Mouse (Mus musculus): ENCODE data around the gene March6. TPM values are rescaled to one million over a fixed set of nuclear protein-coding genes. Genes with fewer than 3 reads are reported as not detected.

Gene March6
- polyA plus RNA-seq, 1 experiment from 2014 or later = 72.3 TPM

- Histone ChIP-seq H3K27ac (replicated peaks) (no peak overlapping the region), H3K9me3 (no peaks in the 10 kb centered on the region), H3K4me2 (replicated peaks) (no peak overlapping the region), H3K9ac (replicated peaks) (no peak overlapping the region), H3K36me3 (no peaks in the 10 kb centered on the region), H3K4me1 (no peaks in the 10 kb centered on the region; the same call in 1 of the 2 replicates), H3K27me3 (no peaks in the 10 kb centered on the region), H3K4me3 (no peak overlapping the region)
- WGBS = 65% methylated on average over 21 of the region's 21 CpGs
- 0 out of 2 replicates have a peak, but pooled peaks have one; percentile 23 for ATAC-seq (ENCODE audit: low FRiP score, low read depth)
Measured at GRCm38 (mm10) chr15:31417796-31418685, 112.8 kb downstream of the March6 start.

- H3K9me3 ChIP-seq = no peaks in the 10 kb centered on the region
- no peaks in the 10 kb centered on the region; the same call in 1 of the 2 replicates for H3K4me1 ChIP-seq
- WGBS = 68% methylated on average over 6 of the region's 6 CpGs
- ATAC-seq (ENCODE audit: low FRiP score, low read depth) = no peak
- no peaks in the 10 kb centered on the region for H3K36me3 ChIP-seq
- H3K9ac ChIP-seq (replicated peaks) = no peak overlapping the region
- H3K4me3 ChIP-seq = no peak overlapping the region
- no peak overlapping the region for H3K27ac ChIP-seq (replicated peaks)
- H3K4me2 ChIP-seq (replicated peaks) = no peak overlapping the region
- no peaks in the 10 kb centered on the region for H3K27me3 ChIP-seq
Measured at GRCm38 (mm10) chr15:31417409-31417795, 113.5 kb downstream of the March6 start.

- Histone ChIP-seq H3K36me3 (no peaks in the 10 kb centered on the region), H3K4me2 (replicated peaks) (no peak overlapping the region), H3K9ac (replicated peaks) (no peak overlapping the region), H3K27ac (replicated peaks) (no peak overlapping the region), H3K9me3 (no peaks in the 10 kb centered on the region), H3K4me3 (no peak overlapping the region), H3K4me1 (no peaks in the 10 kb centered on the region; the same call in 1 of the 2 replicates), H3K27me3 (no peaks in the 10 kb centered on the region)
- no peak for ATAC-seq (ENCODE audit: low FRiP score, low read depth)
- 73% methylated on average over 4 of the region's 4 CpGs for WGBS
Measured at GRCm38 (mm10) chr15:31415181-31415580, 115.7 kb downstream of the March6 start.

- H3K27ac ChIP-seq (replicated peaks) = no peak overlapping the region
- WGBS = 54% methylated on average over 6 of the region's 6 CpGs
- no peak overlapping the region for H3K9ac ChIP-seq (replicated peaks)
Measured at GRCm38 (mm10) chr15:31414179-31414898, 116.5 kb downstream of the March6 start.

GRCm38 (mm10) chr15:31413662-31414061 is 117.2 kb downstream of the March6 start:
- no peak for ATAC-seq (ENCODE audit: low FRiP score, low read depth)
- Histone ChIP-seq H3K27me3 (no peaks in the 10 kb centered on the region), H3K9me3 (no peaks in the 10 kb centered on the region), H3K4me3 (no peak overlapping the region), H3K27ac (replicated peaks) (no peak overlapping the region), H3K4me2 (replicated peaks) (no peak overlapping the region), H3K4me1 (no peaks in the 10 kb centered on the region; the same call in 1 of the 2 replicates), H3K9ac (replicated peaks) (no peak overlapping the region), H3K36me3 (no peaks in the 10 kb centered on the region)
- 83% methylated on average over 6 of the region's 6 CpGs for WGBS

More at GRCm38 (mm10) chr15:31414179-31414898, 116.5 kb downstream of the March6 start:
- Histone ChIP-seq H3K4me1 (no peaks in the 10 kb centered on the region; the same call in 1 of the 2 replicates), H3K4me2 (replicated peaks) (no peak overlapping the region), H3K27me3 (no peaks in the 10 kb centered on the region), H3K9me3 (no peaks in the 10 kb centered on the region), H3K4me3 (no peak overlapping the region), H3K36me3 (no peaks in the 10 kb centered on the region)
- ATAC-seq (ENCODE audit: low FRiP score, low read depth) = no peak

GRCm38 (mm10) chr15:31412933-31413332 is 117.9 kb downstream of the March6 start:
- no peak overlapping the region for H3K27ac ChIP-seq (replicated peaks)
- H3K9me3 ChIP-seq = no peaks in the 10 kb centered on the region
- no peaks in the 10 kb centered on the region; the same call in 1 of the 2 replicates for H3K4me1 ChIP-seq
- no peak overlapping the region for H3K9ac ChIP-seq (replicated peaks)
- no peak for ATAC-seq (ENCODE audit: low FRiP score, low read depth)
- no peaks in the 10 kb centered on the region for H3K27me3 ChIP-seq
- 57% methylated on average over 3 of the region's 3 CpGs for WGBS
- H3K4me2 ChIP-seq (replicated peaks) = no peak overlapping the region
- H3K36me3 ChIP-seq = no peaks in the 10 kb centered on the region
- H3K4me3 ChIP-seq = no peak overlapping the region

- ATAC-seq (ENCODE audit: low FRiP score, low read depth) = no peak
- Histone ChIP-seq H3K4me1 (no peaks in the 10 kb centered on the region; the same call in 1 of the 2 replicates), H3K4me2 (replicated peaks) (no peak overlapping the region), H3K27me3 (no peaks in the 10 kb centered on the region), H3K4me3 (no peak overlapping the region), H3K27ac (replicated peaks) (no peak overlapping the region), H3K36me3 (no peaks in the 10 kb centered on the region), H3K9ac (replicated peaks) (no peak overlapping the region), H3K9me3 (no peaks in the 10 kb centered on the region)
- 92% methylated on average over 6 of the region's 6 CpGs for whole genome bisulfite sequencing
Measured at GRCm38 (mm10) chr15:31412436-31412835, 118.4 kb downstream of the March6 start.

- Histone ChIP-seq H3K27me3 (peaks cover 6% of the 10 kb centered on the region; the same call in 1 of the 2 replicates), H3K4me3 (no peak overlapping the region), H3K9me3 (no peaks in the 10 kb centered on the region), H3K9ac (replicated peaks) (no peak overlapping the region), H3K4me1 (peaks cover 7% of the 10 kb centered on the region), H3K27ac (replicated peaks) (no peak overlapping the region), H3K4me2 (replicated peaks) (no peak overlapping the region), H3K36me3 (no peaks in the 10 kb centered on the region)
- WGBS = 82% methylated on average over 4 of the region's 4 CpGs
- no peak for ATAC-seq (ENCODE audit: low FRiP score, low read depth)
Measured at GRCm38 (mm10) chr15:31407490-31407889, 123.4 kb downstream of the March6 start.

- Histone ChIP-seq H3K4me1 (peaks cover 13% of the 10 kb centered on the region), H3K4me3 (no peak overlapping the region), H3K27me3 (peaks cover 6% of the 10 kb centered on the region; the same call in 1 of the 2 replicates), H3K36me3 (no peaks in the 10 kb centered on the region), H3K27ac (replicated peaks) (no peak overlapping the region), H3K9me3 (no peaks in the 10 kb centered on the region), H3K4me2 (replicated peaks) (no peak overlapping the region), H3K9ac (replicated peaks) (no peak overlapping the region)
- 93% methylated on average over 5 of the region's 5 CpGs for WGBS
- no peak for ATAC-seq (ENCODE audit: low FRiP score, low read depth)
Measured at GRCm38 (mm10) chr15:31406881-31407280, 124.0 kb downstream of the March6 start.

Other genes starting within 250 kb of the March6 start
- 0.71 and 0.75 TPM in 2 replicates for gene Ankrd33b, start 163.3 kb downstream of the March6 start, polyA plus RNA-seq (2016; fragmentation: Nextera tagmentation; extraction: Ambion mirVana)
- gene Ropn1l, start 77.3 kb downstream of the March6 start, polyA plus RNA-seq (2016; fragmentation: Nextera tagmentation; extraction: Ambion mirVana) = 1.9 and 2.0 TPM in 2 replicates
- 1.3 and 2.4 TPM in 2 replicates for gene Cmbl, start 34.3 kb upstream of the March6 start, polyA plus RNA-seq (2016; fragmentation: Nextera tagmentation; extraction: Ambion mirVana)
- gene Cct5, start 70.8 kb upstream of the March6 start, polyA plus RNA-seq (2016; fragmentation: Nextera tagmentation; extraction: Ambion mirVana) = 592 and 610 TPM in 2 replicates
- gene Fam173b, start 70.8 kb upstream of the March6 start, polyA plus RNA-seq (2016; fragmentation: Nextera tagmentation; extraction: Ambion mirVana) = 11.8 and 13.2 TPM in 2 replicates

Data from midbrain, embryonic 12.5 days (tissue).